Mouse (Mus musculus) liver, adult (tissue): Measurements from ENCODE around the gene Pold4.

Experiments used
- GATA4 ChIP-seq: IDR thresholded peaks from 2 replicates; pipeline ENCODE4 v1.6.1; 2014; ENCODE audit warnings: mild to moderate bottlenecking, low read length; ENCODE audit not compliant: insufficient replicate concordance

Pold4 gene

DNA sequence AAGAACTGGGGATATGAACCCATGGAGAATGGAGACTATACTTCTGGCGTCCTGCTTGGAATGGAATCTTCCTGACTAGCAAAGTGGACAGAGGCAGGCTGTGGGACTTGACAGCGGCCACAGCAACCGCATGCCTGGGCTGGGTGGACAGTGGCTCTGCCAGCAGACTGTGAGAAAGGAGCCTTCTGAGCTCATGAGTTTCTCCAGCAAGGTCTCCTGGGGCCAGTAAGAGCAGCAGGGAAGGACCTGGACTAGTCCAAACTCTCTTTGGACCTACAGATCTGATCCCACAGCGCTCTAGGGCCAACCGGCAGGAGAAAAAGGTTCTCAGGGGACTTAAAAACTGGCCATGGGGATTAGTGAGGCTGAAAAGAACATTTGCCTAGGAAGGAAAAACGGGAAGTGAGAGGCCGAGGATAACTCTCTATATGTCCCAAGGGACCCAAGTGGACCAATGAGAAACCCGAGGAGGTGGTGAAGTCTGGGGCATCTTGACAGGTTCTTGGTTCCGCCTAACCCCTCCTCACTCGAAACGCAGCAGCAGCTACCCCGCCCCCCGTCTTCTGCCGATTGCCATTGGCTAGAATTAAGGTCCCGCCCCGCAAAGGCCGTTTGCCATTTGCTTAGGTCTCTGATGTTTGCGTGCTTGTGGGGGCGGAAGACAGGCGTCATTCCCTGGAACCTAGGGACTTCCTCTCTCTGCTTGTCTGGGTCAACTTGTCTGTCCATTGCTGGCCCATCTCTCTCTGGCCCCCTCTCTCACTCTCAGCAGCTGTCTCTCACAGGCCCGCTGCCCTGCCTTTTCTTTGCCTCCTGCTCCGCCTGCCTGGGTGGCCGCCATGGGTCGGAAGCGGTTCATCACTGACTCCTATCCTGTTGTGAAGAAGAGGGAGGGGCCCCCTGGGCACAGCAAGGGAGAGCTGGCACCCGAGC lies at the start of gene Pold4:
Gene Pold4 (plus strand): TSS at position 647 of the 933 bp plus-strand sequence.
- TF ChIP-seq GATA4, result no peak

DNA sequence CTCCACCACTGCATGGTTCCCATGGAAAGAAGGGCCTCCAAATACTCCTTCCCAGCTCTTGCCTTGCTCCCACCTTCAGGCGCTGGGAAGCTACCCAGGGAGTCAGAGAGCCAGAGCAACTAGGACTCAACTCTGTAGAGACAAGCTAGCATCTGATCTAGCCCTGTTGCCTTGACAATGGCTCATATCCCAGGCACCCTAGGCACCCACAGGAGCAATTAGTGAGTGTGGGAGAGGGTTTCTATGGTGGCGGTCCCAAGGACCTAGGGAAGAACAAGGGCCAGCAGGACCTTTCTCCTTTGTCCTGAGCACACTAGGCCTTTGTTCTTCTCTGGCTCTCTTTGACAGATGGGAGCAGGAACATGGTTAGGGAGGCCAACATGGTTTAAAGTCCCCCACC lies 48.0 kb upstream of the Pold4 start:
- no peak for TF ChIP-seq GATA4

- no peak for TF ChIP-seq GATA4
Measured at GRCm38 (mm10) chr19:4184976-4185975, 46.4 kb upstream of the Pold4 start.

DNA sequence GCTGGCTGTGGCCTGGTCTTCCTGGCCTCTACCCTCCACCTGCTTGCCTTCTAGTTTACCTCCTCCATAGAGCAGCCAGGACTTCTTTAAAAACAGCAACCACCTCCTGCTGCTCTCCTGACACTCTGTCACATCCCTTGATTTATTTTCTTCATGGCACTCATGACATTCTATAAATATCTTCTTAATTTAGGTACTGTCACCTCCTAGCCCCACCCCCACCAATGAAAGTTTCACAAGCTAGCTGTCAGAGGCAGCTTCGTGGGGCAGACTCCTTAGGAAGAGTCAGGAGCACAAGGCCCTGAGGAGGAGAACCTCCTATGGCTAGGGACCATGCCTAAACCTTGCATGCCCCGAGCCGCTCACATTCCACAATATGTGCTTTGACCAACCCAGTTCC lies 44.4 kb upstream of the Pold4 start:
- no peak for TF ChIP-seq GATA4

GRCm38 (mm10) chr19:4189051-4189620 lies 42.6 kb upstream of the Pold4 start:
- TF ChIP-seq GATA4, result no peak

GRCm38 (mm10) chr19:4190831-4191334 lies 40.8 kb upstream of the Pold4 start, which contains the start of gene Tbc1d10c:
Gene Tbc1d10c (minus strand): TSS chr19:4191284.
- no peak for TF ChIP-seq GATA4

DNA sequence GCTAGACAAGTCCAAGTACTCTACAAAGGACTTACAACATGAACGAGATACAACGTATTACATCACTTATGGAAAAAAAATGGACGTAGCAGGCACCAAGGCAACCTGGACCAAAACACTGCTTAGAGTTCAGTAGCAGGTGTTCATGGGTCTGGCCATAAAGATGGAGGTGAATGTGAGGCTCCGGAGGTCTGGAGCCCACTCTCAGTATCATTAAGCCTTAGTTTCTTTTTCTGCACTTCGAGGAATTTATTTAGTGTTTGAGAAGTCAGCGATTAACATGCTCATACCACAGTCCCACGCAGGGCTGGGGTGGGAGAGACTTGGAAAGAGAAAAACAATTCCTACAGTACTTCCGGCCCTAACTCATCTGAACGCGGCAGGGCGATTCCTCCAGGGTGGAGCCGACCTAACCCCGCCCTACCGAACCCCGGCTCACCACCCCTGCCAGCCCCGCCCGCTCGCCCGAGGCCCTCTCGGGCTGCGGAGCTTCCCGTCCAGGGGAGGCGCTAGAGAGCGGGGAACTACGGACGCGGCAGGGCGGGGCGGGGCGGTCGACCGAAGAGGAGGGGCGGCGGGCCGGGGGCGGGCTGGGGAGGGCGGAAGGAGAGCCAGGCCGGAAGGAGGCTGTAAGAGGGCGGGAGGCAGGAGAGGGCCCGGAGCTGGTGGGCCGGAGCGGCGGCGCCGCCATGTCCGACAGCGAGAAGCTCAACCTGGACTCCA lies 40.0 kb upstream of the Pold4 start, which contains the start of gene Ppp1ca:
Gene Ppp1ca (plus strand): TSS at position 538 of the 723 bp plus-strand sequence.
- no peak for TF ChIP-seq GATA4

- TF ChIP-seq GATA4, result no peak
Measured at GRCm38 (mm10) chr19:4192251-4192985, 39.3 kb upstream of the Pold4 start.

DNA sequence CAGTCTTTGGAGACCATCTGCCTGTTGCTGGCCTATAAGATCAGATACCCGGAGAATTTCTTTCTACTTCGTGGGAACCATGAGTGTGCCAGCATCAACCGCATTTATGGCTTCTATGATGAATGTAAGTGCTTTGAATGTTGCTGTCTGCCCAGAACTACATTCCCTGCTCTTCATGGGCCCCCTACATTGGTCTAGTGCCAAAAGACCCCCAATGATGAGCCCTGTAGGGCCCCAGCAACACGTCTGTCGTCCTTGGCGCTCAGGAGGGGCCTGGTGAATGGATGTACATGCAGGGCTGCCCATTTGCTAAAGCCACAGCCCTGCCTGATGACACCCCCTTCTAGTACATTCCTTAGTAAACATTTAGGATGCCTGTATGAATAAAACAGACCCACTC lies 38.6 kb upstream of the Pold4 start:
- TF ChIP-seq GATA4, result no peak

GRCm38 (mm10) chr19:4194021-4194724 lies 37.5 kb upstream of the Pold4 start:
- TF ChIP-seq GATA4, result no peak

DNA sequence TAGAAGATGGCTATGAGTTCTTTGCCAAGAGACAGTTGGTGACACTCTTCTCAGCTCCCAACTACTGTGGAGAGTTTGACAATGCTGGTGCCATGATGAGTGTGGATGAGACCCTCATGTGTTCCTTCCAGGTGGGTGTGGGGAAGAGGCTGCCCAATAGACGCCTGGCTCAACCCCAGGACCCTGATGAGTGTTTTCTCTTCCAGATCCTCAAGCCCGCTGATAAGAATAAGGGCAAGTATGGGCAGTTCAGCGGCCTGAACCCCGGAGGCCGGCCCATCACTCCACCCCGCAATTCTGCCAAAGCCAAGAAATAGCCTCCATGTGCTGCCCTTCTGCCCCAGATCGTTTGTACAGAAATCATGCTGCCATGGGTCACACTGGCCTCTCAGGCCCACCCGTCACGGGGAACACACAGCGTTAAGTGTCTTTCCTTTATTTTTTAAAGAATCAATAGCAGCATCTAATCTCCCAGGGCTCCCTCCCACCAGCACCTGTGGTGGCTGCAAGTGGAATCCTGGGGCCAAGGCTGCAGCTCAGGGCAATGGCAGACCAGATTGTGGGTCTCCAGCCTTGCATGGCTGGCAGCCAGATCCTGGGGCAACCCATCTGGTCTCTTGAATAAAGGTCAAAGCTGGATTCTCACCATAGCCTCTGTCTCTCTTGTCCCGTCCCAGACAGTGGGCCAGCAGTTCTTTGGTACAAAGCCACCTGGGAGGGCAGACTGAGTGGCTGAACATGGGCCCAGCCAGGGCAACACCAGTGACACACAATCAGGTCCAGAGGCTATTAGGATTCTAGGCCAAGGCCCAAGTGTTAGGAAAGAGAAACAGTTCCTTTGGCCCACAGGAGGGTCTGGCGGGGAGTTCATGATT lies 36.7 kb upstream of the Pold4 start:
- no peak for TF ChIP-seq GATA4

- no peak for TF ChIP-seq GATA4
Measured at GRCm38 (mm10) chr19:4196048-4196447, 35.7 kb upstream of the Pold4 start.

- no peak for TF ChIP-seq GATA4
Measured at GRCm38 (mm10) chr19:4196548-4196947, 35.2 kb upstream of the Pold4 start.
